Mouse (Mus musculus) megakaryocyte-erythroid progenitor cell, adult 5-6 weeks (primary cell): Measurements from ENCODE around the gene Terb2. TPM values are rescaled to one million over a fixed set of nuclear protein-coding genes. Genes with fewer than 3 reads are reported as not detected.
A peak's percentile ranks its signal among the peaks of the same experiment; 100 is the strongest.

Experiments
- ATAC-seq: replicated peaks from 2 replicates; pipeline ENCODE4 v1.8.0; 2016; ENCODE audit warnings: mild to moderate bottlenecking, inconsistent platforms; ENCODE audit not compliant: severe bottlenecking, poor library complexity, low FRiP score, low TSS enrichment
- total RNA-seq, 2 experiments: library from RNA; stranded (forward) in 1 of 2; stranded (reverse) in 1 of 2; fragments of 200-1000, 215-1000 nt in 1 of 2; fragments of >200 nt in 1 of 2; fragmentation: Nextera tagmentation in 1 of 2; gene quantifications; 2 replicates each; pipeline ENCODE4 v1.2.3; 2014 to 2017

Terb2 gene
- total RNA-seq, 2 experiments from 2014 or later: not detected

DNA sequence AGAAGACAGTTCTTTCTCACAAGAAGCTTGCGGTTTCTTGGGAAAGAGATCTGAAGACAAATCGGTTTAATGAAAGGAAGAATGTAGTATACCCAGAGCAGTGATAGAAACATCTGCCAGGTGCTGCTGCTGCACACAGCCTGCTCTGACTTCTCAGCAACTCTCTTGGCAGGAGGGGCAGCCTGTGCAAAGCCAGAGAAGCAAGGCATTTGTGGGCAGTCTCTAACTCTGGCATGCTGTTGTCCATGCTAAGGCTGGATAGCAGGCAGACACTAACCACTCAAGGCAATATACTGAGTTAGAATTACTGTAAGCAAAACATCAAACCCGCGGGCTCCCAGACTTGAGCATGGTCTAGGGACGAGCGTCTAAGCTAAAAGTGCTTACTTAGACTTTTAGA, 26.4 kb upstream of the Terb2 start:
- no peak for ATAC-seq

GRCm38 (mm10) chr2:122160680-122161079, 25.4 kb upstream of the Terb2 start, which contains the start of gene Trim69:
TSS of gene Trim69 (plus strand) at chr2:122160700.
- peak; percentile 67 for ATAC-seq

DNA sequence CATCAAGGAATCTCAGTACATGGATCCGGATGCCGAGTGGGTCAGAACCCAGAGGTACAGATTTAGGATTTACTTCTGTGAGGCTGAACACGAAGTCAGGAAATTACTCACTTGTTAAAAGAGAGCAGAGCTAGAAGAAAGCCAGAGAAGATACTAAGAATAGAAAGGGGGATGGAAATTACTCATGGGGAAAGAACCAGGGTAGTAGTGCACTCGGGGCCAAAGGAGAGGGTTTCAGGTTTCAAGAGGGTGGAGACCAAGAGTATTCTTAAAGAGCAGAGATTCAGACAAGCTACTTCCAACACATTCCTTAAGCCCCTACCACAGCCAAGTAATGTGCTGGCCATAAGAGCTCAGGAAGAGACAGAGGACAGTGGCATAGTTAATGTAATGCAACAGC, 24.5 kb upstream of the Terb2 start:
- no peak for ATAC-seq

DNA sequence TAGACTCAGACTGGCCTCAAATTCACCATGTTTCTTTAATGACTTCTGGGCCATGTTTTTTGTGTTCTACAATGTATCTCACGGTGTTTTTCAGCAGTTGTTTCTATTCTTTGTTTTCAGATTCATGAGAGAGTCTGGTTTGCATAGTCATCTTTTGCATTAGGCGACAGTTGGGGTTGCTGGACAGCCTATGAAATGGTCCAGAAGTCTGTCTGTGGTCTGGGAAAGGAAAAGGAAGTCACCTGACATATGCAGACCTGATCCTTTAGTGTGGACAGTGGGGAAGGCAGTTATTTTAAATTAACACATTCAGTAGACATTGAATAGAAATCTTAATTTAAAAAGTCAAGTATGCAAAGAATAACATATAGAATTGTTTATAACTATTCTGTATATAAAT, 23.5 kb upstream of the Terb2 start:
- ATAC-seq: no peak

GRCm38 (mm10) chr2:122163430-122164195, 22.5 kb upstream of the Terb2 start:
- peak; percentile 31; the same call in 1 of the 2 replicates for ATAC-seq

DNA sequence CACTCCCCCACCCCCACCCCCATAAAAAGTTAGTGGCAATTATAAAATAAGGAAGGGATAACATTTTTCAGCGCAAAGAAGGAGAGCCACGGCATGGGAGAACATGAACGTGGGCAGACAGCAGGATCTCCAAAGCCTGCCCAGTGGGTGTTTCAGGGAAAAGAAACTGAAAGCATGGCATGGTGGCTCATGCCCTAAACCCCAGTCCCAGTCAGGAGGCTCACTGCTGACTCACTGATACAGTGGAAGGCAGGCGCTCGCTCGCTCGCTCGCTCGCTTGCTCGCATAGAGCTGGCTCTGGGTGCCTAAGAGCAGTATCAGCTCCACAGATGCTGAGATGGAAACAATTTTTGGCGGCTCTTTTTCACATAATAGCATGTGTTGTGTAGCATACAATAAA, 21.8 kb upstream of the Terb2 start:
- peak; percentile 87 for ATAC-seq

DNA sequence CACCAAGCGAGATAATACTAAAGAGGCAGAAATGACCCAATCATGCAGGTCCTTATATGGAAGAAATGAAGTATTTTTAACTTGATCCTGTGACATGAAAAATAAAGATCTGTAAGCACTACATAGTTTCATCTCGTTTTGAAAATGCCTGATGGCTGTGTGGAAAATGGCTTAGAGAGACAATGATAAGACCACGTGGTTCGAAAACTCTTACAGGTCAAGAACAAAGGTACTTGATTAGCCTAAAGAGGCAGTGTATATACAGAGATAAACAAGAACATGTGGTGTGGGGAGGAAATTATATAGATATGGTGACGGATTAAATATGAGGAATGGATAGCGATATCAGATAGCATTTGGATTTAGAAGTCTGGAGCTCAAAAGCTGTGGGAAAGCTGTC, 14.8 kb upstream of the Terb2 start:
- ATAC-seq: no peak

- ATAC-seq: no peak
These were observed 13.9 kb upstream of the Terb2 start for GRCm38 (mm10) chr2:122172188-122172587.

DNA sequence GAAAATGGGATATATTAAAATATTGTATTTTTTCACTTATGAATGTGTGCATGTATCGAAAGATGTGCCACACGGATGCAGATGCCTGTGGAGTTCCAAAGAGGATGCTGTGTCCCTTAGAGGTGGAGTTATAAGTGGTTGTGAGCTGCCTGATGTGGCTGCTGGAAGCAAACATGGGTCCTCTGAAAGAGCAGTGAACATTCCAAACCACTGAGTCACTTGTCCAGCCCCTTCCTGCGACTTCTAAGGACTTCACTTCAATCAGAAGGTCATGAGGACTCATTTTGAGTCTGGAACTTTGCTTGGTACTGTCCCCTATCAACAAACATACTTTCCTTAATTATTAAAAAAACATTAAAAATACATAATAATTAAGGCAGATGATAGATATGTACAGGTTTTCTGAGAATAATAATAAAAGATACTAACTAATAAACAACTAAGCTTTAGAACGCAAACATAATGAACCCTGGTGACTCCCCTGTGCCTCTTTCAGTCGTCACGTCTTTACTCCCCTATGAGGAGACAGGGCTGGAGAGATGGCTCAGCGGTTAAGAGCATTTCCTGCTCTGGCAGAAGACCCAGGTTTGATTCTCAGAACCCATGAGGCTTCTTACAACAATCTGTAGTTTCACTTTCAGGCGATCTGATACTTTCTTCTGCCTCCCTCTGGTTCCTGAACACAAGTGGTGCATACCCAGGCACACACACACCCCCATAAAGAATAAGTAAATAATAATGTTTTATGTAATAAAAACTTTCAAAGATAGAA, 5.8 kb upstream of the Terb2 start:
- ATAC-seq: no peak

GRCm38 (mm10) chr2:122185086-122185485, 986 bp upstream of the Terb2 start:
- ATAC-seq: no peak

- ATAC-seq: no peak
These were observed 679 bp downstream of the Terb2 start for GRCm38 (mm10) chr2:122186751-122187150.

DNA sequence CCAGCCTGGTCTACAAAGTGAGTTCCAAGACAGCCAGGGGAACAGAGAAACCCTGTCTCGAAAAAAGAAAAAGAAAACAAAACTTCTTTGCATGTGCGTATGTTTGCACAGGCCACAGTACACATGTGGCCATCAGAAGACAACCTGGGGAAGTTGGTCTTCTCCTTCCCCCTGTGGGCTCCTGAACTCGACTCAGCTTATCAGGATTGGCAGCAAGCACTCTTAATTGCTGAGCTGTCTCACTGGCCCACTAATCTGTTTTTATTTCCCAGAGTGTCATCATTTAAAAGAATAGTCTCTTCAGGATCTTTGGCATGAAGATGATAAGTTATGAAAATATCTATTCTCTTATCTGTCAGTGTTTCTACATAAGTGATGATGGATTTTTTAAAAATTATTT, 5.8 kb downstream of the Terb2 start:
- no peak for ATAC-seq

DNA sequence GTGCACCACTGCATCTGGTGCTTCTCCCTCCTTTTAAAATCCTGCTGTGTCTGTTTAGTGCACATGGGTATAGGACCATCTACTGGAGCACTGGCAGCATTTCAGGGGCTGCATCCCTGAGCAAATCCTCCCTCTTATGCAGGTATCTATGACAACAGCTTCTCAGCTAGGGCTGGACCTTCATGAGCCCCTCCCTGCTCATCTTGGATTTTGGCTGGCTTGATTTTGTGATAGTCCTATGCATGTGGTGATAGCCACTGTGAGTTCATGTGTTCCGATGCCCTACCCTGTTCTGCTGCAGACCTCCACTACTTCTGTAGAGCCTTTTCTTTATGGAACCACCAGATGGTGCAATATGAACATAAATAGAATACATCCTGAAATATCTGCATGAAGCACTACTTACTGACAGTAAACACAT, 8.4 kb downstream of the Terb2 start:
- ATAC-seq: peak; percentile 83

DNA sequence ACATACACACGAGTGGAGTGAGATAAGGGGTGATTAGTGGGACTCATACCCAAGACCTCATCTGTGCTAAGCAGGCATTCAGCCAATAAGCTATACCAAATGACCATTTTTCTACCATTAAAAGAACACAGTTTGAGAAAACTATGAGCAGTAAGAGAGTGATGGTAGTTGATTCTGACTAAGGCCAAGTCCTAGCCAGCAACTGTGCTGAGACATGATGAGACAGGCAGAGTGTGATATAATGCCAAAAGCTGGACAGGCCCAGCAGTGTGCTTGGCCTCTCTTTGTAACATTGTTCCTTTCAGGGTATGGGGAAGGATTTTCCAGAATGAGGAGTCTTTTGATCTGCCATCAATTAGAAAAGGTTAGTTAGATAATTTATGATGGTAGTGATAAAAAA, 15.4 kb downstream of the Terb2 start:
- no peak for ATAC-seq

DNA sequence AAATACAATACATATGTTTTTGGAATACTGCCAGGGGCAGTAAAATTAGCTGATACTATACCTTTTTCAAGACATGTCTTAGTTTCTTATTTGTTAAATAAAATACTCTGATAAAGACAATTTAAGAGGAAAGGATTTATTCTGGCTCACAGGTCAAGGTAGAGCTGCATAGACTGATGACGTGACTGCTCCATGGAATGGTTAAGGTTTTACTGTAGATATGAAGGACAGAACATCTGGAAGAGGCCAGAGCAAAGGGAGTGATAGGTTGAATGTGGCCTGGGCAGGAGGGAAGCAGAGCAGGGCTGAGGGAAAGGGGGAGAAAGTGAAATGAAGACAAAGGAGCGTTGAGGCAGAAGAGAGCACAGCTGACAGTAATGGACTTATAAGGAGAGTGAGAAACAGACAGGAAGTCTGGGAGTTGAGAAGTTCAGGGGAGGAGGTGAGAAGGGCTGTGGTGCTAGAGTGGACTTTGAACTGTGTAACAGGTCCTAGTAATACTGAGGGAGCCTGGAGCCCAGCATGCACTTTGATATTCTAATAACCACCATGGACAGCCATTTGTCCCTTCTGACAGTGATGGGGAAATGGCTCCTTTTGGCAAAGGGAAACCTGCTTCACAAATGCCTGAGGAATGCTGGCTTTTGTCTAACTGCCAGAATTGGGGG, 20.5 kb downstream of the Terb2 start:
- ATAC-seq: no peak

DNA sequence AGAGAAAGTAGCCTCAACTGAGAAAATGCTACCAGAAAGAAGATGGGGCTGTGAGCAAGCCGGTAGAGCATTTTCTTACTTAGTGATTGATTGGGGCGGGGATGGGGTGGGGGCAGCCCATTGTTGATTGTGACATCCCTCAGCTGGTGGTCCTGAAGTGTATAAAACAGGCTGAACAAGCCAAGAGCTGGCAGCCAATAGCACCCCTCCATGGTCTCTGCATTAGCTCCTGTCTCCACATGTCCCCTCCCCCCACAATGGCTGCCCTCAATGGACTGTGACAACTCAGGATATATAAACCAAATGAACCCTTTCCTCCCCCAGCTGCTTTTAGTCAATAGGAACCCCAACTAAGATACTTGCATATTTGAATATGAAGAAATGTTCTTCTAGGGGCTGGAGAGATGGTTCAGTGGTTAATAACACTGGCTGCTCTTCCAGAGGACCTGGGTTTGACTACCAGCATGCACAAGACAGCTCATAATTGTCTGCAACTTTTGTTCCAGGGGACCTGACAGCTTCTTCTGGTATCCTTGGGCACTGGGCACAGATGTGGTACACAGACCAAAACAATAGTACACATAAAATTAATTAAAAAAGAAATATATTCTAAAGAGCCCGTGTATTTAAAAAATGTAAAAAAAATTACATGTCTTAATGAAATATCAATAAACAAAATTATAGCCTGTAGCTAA, 24.6 kb downstream of the Terb2 start:
- no peak for ATAC-seq

DNA sequence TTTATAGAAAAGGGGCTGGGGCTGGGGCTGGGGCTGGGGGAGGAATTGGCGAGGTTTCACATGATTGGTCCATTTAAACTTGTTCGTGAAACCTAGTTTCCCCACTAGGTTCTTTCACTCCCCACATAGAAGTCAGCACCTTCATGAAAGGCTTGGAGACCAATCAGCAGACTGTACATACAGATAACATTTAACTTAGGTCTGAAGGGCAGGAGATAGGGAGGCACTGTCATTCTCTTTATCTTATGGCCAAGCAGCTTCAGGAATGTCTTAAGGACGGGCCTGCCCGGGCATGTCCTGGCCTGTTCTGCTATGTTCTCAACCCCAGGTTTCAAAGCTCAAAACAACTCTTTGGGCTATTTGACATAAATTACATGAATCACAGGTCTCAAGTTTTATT, 31.0 kb downstream of the Terb2 start:
- peak; percentile 90 for ATAC-seq

DNA sequence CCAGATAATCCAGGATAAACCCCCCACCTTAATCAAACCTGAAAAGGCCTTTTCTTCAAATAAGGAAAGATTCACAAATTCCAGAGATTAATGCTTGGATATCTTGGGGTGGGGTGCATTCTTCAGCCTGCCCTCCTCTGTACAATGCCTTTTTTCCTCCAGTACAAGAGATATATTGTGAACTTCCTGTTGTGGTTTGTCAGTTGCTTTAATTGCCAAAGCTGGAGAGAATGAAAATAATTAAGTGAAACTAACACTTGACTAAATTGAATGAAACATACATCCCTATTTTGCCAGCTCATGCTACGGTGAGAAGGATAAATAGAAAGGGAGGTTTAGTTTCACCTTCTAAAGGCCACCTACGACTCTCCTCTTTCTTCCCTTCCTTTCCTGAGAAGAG, 32.2 kb downstream of the Terb2 start:
- ATAC-seq: no peak

DNA sequence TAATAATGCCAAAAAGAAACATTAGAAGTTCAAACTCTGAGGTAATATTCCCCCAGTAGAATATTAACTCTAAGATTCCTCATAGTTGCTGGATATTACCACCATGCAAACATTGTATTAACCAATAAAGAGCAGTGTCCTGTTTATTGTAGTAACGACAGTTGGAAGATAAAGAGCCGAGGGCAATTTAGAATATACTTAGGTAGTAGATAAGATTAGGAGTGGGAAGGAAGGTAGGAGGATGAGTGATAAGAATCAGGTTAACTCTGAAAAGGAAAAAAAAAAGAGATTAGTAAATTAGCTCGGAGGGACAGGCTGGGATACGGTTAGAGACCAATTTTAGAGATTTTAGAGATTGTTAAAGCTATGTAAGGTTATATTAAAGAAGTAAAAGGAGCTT, 35.3 kb downstream of the Terb2 start:
- ATAC-seq: no peak

DNA sequence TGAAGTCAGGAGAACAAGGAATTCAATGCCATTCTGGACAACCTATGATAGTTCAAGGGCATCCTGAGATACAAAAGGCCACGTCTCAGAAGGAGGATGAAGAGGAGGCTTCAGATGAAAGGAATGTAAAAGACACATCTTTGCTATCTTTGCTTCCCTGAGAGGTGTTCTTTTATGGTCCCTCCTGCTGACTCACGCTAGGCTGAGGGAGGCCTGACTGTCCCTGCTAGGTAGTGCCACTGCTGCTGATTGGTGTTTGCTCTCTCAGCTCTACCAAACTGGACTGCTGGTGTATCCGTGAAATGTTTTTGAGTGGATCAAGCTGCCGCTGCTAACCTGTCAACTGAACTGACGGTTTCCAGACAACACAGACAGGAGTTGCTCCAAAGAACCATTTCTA, 35.7 kb downstream of the Terb2 start:
- no peak for ATAC-seq
